ENCODE assay signal across 18 mouse cellular contexts in the genomic region with DNA sequence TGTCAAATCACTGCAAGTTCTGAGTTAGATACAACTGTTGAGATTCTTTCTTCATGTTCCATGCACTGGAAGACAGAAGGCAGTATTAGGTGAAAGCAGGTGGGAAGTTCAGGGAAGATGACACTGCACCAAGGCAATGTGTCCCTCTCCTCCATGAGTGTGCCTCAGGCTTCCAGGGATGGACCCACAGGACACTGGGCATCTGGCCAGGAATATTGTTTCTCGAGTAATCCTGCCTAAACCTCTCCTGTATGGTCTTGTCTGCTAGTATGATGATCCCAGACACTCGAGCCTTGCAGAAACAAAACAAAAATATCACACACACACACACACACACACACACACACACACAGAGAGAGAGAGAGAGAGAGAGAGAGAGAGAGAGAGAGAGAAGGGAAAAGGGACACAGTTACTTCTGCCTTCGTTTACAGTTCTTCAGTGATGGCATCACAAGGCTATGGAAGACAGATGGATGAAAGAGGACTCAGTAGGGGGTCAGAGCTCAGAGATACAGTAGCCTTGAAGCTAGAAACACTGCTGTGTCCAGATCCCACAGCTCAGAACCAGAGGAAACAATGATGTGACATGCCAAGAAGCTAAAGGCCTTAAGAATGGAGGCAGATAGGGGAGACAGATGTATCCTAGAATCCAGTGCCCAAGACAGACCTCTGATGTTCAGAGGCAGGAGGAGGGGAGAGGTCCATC.
DNase-seq lines count a peak whose midpoint lies in the region; ATAC-seq lines count a peak whose summit lies in the region.
"Had no signal": no experiment of that assay in that cellular context is flagged by ENCODE, and none has a peak within 500 bp of the region (broad histone marks: within the 10 kb centered on the region; RNA-seq: fewer than 3 reads in every experiment).

No protein-coding gene starts in this region.

- DNase-seq in NIH3T3 (ENCODE audit: low read depth) (peak; percentile 12), adipocyte (ENCODE audit: low spot score) (peak; percentile 14)
- DNase-seq in cerebellum, adult 18-20 months: peak; percentile 43 to 44
- DNase-seq in cerebellum, postnatal 10 days: peak; percentile 49 to 56
- no peak for DNase-seq in kidney, postnatal 25 days
- DNase-seq in gastrocnemius, adult 18-20 months (ENCODE audit: low spot score): no peak
- DNase-seq: adrenal gland, postnatal 10 days; gastrocnemius, postnatal 10 days; heart, adult 18-20 months; heart, postnatal 36 days; kidney, adult 2 months had no signal

- no peaks in the 10 kb centered on the region for H3K9me3 ChIP-seq in liver, embryonic 12.5 days (replicated peaks)
- no peaks in the 10 kb centered on the region for H3K9me3 ChIP-seq in heart, embryonic 11.5 days (replicated peaks; ENCODE audit: control insufficient read depth, low read length)
- H3K9me3 ChIP-seq: embryonic facial prominence, embryonic 13.5 days; heart, embryonic 12.5 days; hindbrain, embryonic 15.5 days had no signal

- no peaks in the 10 kb centered on the region for H3K27me3 ChIP-seq in liver, embryonic 12.5 days (replicated peaks)
- H3K27me3 ChIP-seq in heart, embryonic 11.5 days (ENCODE audit: control insufficient read depth, insufficient read depth, low read length): no peaks in the 10 kb centered on the region
- H3K27me3 ChIP-seq: embryonic facial prominence, embryonic 13.5 days; heart, embryonic 12.5 days; hindbrain, embryonic 15.5 days had no signal

- ATAC-seq in liver, embryonic 12.5 days: no peak
- no peak for ATAC-seq in heart, embryonic 11.5 days (replicated peaks; ENCODE audit: insufficient number of reproducible peaks, low FRiP score, low TSS enrichment)
- ATAC-seq: forebrain, embryonic 14.5 days; intestine, embryonic 16.5 days had no signal

- H3K4me3 ChIP-seq in liver, embryonic 12.5 days: no peak overlapping the region
- no peak overlapping the region for H3K4me3 ChIP-seq in heart, embryonic 11.5 days (ENCODE audit: low read depth, low read length)
- H3K4me3 ChIP-seq: embryonic facial prominence, embryonic 13.5 days; heart, embryonic 12.5 days; hindbrain, embryonic 15.5 days had no signal

- H3K4me2 ChIP-seq in liver, embryonic 12.5 days: no peak overlapping the region
- H3K4me2 ChIP-seq in heart, embryonic 11.5 days: no peak overlapping the region
- H3K4me2 ChIP-seq: embryonic facial prominence, embryonic 13.5 days; heart, embryonic 12.5 days; hindbrain, embryonic 15.5 days had no signal

- WGBS in liver, embryonic 12.5 days (ENCODE audit: insufficient replicate concordance): 34% methylated on average over 3 of the region's 3 CpGs
- WGBS in heart, embryonic 11.5 days (ENCODE audit: insufficient replicate concordance): 38% methylated on average over 3 of the region's 3 CpGs

- no peak overlapping the region for H3K27ac ChIP-seq in liver, embryonic 12.5 days
- H3K27ac ChIP-seq in heart, embryonic 11.5 days (ENCODE audit: low read depth, low read length): no peak overlapping the region
- H3K27ac ChIP-seq: embryonic facial prominence, embryonic 13.5 days; hindbrain, embryonic 15.5 days had no signal

- no peak overlapping the region for H3K9ac ChIP-seq in liver, embryonic 12.5 days
- H3K9ac ChIP-seq in heart, embryonic 11.5 days (ENCODE audit: low read depth, low read length): no peak overlapping the region
- H3K9ac ChIP-seq: embryonic facial prominence, embryonic 13.5 days; heart, embryonic 12.5 days; hindbrain, embryonic 15.5 days had no signal

- H3K4me1 ChIP-seq in liver, embryonic 12.5 days: no peaks in the 10 kb centered on the region
- H3K4me1 ChIP-seq in heart, embryonic 11.5 days (ENCODE audit: control insufficient read depth, insufficient read depth, low read length): peaks cover 7% of the 10 kb centered on the region; the same call in 1 of the 2 replicates

- no peaks in the 10 kb centered on the region for H3K36me3 ChIP-seq in liver, embryonic 12.5 days
- no peaks in the 10 kb centered on the region for H3K36me3 ChIP-seq in heart, embryonic 11.5 days (ENCODE audit: control insufficient read depth, insufficient read depth, low read length)
- H3K36me3 ChIP-seq: embryonic facial prominence, embryonic 13.5 days; heart, embryonic 12.5 days; hindbrain, embryonic 15.5 days had no signal

Comparison
In these comparisons a context has a peak if more than half of its experiments do, and no peak if none do; other contexts are left out.
1. DNase-seq: peak in NIH3T3 (single experiment), adipocyte (single experiment), cerebellum, adult 18-20 months (2 of 2) and cerebellum, postnatal 10 days (2 of 2); none in kidney, postnatal 25 days (0 of 2) and gastrocnemius, adult 18-20 months (single experiment).